Mouse (Mus musculus) ES-E14 (cell line): ENCODE data around the gene Gm14391.

Source experiments
- CHD2 ChIP-seq: IDR thresholded peaks from 2 replicates; pipeline ENCODE4 v1.6.1; 2014; ENCODE audit warnings: mild to moderate bottlenecking, low read depth, low read length, inconsistent platforms
- ZNF384 ChIP-seq: IDR thresholded peaks from 2 replicates; pipeline ENCODE4 v1.6.1; 2012; ENCODE audit warnings: low read depth, low read length, inconsistent platforms

GRCm38 (mm10) chr2:175158642-175159041, 48.1 kb downstream of the Gm14391 start:
- TF ChIP-seq CHD2 (no peak), ZNF384 (no peak)
